Mouse (Mus musculus) hindbrain, embryonic 12.5 days (tissue): ENCODE measurements at regions not wholly inside any gene's neighbourhood (a gene's known extent, or its start where the extent isn't known, plus 50 kb on each side); places are given as distances from the start of the nearest gene placed in this dataset.

Experiments used
- ATAC-seq: fragments of 200-750 bp; cut with Nextera tagmentation; 2 replicates; pipeline ENCODE4 v1.8.0; 2017; ENCODE audit warnings: moderate TSS enrichment; ENCODE audit not compliant: low FRiP score
- H3K27ac ChIP-seq: fragments of 300-500 bp; sonication (generic); 2 replicates; pipeline ENCODE4 v1.5.1; 2016; ENCODE audit warnings: mild to moderate bottlenecking
- H3K27me3 ChIP-seq: fragments of 300-500 bp; sonication (generic); 2 replicates; pipeline ENCODE4 v1.6.1; 2016; ENCODE audit warnings: mild to moderate bottlenecking
- H3K36me3 ChIP-seq: fragments of 300-500 bp; sonication (generic); 2 replicates; pipeline ENCODE4 v1.6.1; 2016; ENCODE audit warnings: mild to moderate bottlenecking
- H3K4me1 ChIP-seq: fragments of 300-500 bp; sonication (generic); 2 replicates; pipeline ENCODE4 v1.6.1; 2016
- H3K4me2 ChIP-seq: fragments of 300-500 bp; sonication (generic); replicated peaks from 2 replicates; pipeline ENCODE4 v1.6.1; 2016; ENCODE audit warnings: mild to moderate bottlenecking
- H3K4me3 ChIP-seq: fragments of 300-500 bp; sonication (generic); 2 replicates; pipeline ENCODE4 v1.5.1; 2016; ENCODE audit warnings: mild to moderate bottlenecking
- H3K9ac ChIP-seq: fragments of 300-500 bp; sonication (generic); 2 replicates; pipeline ENCODE4 v1.6.1; 2016; ENCODE audit warnings: mild to moderate bottlenecking, moderate library complexity
- H3K9me3 ChIP-seq: fragments of 300-500 bp; sonication (generic); replicated peaks from 2 replicates; pipeline ENCODE4 v1.6.1; 2016; ENCODE audit warnings: mild to moderate bottlenecking
- WGBS: fragments of 180-500 bp; shearing (Covaris S2); methylation state at CpG from one replicate; pipeline ENCODE4 v1.1.7; 2016; 5-methylcytosine and 5-hydroxymethylcytosine counted together

DNA sequence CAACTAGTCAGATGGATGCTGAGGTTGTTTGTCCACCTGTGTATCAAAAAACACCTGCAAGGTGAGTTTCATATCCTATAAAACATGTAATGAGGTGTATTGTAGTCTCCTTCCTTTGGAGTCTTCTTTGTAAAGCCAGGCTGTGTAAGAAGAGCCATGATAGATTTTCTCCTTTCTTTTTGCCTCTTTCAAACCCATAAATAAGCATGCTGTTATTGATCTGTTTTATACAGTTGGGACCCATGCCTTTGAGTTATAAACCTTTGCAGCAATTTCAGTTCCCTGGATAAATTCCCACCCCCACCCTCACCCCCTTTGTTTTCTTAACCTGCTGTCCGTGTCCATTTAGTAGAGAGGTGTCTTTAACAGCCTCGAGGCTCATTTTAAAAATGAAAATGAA is 131.0 kb upstream of the Rgs17 start:
- no peak overlapping the region for H3K4me2 ChIP-seq
- no peaks in the 10 kb centered on the region for H3K4me1 ChIP-seq
- no peaks in the 10 kb centered on the region; the same call in 1 of the 2 replicates for H3K9me3 ChIP-seq
- 80% methylated on average over 2 of the region's 2 CpGs for WGBS
- H3K4me3 ChIP-seq = no peak overlapping the region
- H3K36me3 ChIP-seq = no peaks in the 10 kb centered on the region
- H3K9ac ChIP-seq = no peak overlapping the region
- no peak overlapping the region for H3K27ac ChIP-seq
- no peaks in the 10 kb centered on the region for H3K27me3 ChIP-seq
- no peak for ATAC-seq

DNA sequence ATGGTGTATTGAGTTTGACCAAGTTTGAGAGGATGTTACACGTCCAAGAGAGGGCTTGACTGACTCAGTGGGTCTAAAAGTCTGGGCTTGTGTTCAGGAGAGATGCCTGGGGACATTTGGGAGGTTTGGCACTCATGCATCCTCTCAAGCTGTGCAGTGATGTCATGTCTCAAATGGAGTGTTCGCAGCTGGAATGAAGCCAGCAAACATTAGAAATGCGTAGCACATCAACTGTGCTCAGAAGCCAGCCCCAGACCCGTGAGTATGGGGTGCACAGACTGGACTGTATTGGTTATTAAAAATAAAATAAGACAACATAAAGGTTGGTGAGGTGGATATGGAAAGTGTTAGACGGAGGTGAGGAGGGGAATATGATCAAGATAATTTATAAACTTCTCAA is 121.2 kb upstream of the Rgs17 start:
- ATAC-seq = no peak
- 77% methylated on average over 5 of the region's 5 CpGs for WGBS
- H3K4me3 ChIP-seq = no peak overlapping the region

DNA sequence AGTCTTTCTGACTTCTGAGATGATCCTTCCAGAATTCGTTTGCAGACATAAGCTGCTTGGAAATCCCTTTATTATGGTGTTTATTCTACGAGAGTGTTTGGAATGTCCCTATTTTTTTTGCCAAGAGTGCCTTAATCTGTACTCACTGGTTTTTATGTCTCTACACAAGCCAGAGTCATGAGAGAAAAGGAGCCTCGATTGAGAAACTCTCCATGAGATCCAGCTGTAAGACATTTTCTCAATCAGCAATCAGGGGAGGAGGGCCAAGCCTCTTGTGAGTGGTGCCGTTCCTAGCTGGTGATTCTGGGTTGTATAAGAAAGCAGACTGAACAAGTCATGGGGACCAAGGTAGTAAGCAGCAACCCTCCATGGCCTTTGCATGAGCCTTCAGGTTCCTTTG is 117.6 kb upstream of the Rgs17 start:
- 68% methylated on average over 4 of the region's 4 CpGs for WGBS
- H3K4me1 ChIP-seq = no peaks in the 10 kb centered on the region
- H3K9me3 ChIP-seq = no peaks in the 10 kb centered on the region
- no peak overlapping the region for H3K9ac ChIP-seq
- H3K4me2 ChIP-seq = no peak overlapping the region
- H3K27ac ChIP-seq = no peak overlapping the region
- H3K4me3 ChIP-seq = no peak overlapping the region
- no peaks in the 10 kb centered on the region for H3K27me3 ChIP-seq
- ATAC-seq = no peak
- no peaks in the 10 kb centered on the region for H3K36me3 ChIP-seq

More for the DNA sequence above, 121.2 kb upstream of the Rgs17 start:
- Histone ChIP-seq H3K4me2 (no peak overlapping the region), H3K27me3 (no peaks in the 10 kb centered on the region), H3K9me3 (no peaks in the 10 kb centered on the region), H3K36me3 (no peaks in the 10 kb centered on the region), H3K27ac (no peak overlapping the region), H3K9ac (no peak overlapping the region), H3K4me1 (no peaks in the 10 kb centered on the region)

DNA sequence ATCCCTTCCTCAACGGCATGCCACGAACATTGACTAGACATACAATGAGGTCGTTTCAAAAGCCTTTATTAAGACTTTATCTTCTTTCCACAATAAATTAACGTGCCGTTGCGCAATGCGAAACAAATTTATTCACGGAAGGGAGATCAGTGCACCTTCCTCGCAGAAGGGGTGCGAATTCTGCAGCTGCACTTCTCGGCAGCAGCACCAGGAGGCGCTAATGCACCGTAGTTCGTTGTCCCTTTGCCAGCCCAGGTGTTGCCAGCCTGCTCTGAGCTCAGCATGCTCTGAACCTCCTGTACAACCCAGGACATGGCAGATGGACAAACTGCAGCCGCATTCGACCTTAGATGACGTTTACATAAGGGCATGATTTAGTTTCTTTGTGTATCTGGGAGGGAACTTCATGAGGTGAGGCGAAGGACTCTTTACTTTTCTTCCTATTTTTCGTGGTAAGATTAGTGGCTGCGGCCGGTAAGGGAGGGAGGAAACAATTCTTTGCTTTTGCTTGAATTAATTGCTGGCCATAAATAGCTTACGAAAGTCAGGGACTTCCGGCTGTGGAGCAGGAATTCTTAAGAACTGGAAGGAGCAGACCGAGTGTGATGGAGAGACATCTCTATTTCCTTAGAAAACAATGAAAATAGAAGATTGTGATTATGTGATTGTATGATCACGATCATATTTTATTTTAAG is 113.7 kb upstream of the Rgs17 start:
- Histone ChIP-seq H3K9ac (no peak overlapping the region), H3K27ac (no peak overlapping the region), H3K4me3 (no peak overlapping the region), H3K4me2 (0 out of 2 replicates have a peak overlapping the region, but pooled peaks have one; percentile 14), H3K36me3 (no peaks in the 10 kb centered on the region), H3K27me3 (no peaks in the 10 kb centered on the region), H3K4me1 (no peaks in the 10 kb centered on the region), H3K9me3 (no peaks in the 10 kb centered on the region)
- ATAC-seq = peak; percentile 83
- WGBS = 29% methylated on average over 25 of the region's 25 CpGs

DNA sequence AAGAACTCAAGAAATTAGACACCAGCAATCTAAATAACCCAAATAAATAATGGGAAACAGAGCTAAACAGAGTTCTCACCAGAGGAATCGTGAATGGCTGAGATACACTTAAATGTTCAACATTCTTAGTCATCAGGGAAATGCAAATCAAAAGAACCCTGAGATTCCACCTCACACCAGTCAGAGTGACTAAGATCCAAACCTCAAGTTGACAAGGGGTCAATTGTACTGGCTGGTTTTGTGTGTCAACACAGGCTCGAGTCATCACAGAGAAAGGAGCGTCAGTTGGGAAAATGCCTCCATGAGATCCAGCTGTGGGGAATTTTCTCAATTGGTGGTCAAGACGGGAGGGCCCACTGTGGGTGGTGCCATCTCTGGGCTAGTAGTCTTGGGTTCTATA is 110.3 kb upstream of the Rgs17 start:
- H3K9ac ChIP-seq = no peak overlapping the region
- no peaks in the 10 kb centered on the region for H3K27me3 ChIP-seq
- no peak overlapping the region for H3K4me2 ChIP-seq
- 65% methylated on average over 4 of the region's 4 CpGs for WGBS
- no peaks in the 10 kb centered on the region for H3K36me3 ChIP-seq
- ATAC-seq = no peak
- no peaks in the 10 kb centered on the region for H3K4me1 ChIP-seq
- no peak overlapping the region for H3K27ac ChIP-seq
- H3K4me3 ChIP-seq = no peak overlapping the region
- no peaks in the 10 kb centered on the region for H3K9me3 ChIP-seq

DNA sequence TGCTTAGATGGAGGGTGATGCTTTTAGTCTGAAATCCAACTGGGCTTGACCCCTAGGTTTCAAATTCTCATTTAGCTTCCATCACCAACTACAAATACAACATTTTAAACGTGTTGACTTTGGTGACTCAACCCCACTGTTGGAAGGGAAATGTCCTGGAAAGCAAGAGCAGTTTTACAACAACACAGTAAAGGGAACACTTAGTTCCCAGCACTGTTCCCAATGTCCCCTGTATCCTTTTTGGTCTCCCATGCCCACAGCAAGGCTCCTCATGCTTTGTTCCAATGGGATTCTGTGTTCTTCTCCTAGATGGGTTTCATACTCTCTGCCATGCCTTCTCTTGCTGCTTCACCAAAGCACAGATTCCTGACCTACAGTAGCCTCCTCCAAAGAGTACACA is 105.4 kb upstream of the Rgs17 start:
- WGBS = 43% methylated on average over 1 of the region's 1 CpGs
- no peak for ATAC-seq
- H3K36me3 ChIP-seq = no peaks in the 10 kb centered on the region

DNA sequence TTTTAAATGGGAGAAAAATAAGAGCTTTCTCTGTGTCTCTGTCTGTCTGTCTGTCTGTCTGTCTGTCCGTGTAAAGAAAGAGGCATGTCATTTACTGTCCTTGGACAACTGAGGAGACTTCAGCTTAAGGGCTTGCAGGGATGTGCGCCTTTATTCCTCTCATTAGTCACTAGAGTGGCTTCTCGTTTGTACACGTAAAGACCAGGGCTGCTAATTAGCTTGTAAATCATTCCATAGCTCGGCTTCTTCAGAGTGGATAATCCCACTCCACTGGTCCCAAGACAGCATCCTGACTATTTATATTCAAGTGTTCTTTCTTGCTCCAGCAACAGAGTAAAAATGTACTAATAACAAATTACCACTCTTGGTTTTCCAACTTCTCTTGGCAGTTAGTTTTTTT is 104.1 kb upstream of the Rgs17 start:
- no peak overlapping the region for H3K4me3 ChIP-seq
- H3K9ac ChIP-seq = no peak overlapping the region
- H3K27me3 ChIP-seq = no peaks in the 10 kb centered on the region
- no peak for ATAC-seq
- H3K9me3 ChIP-seq = no peaks in the 10 kb centered on the region
- no peak overlapping the region for H3K27ac ChIP-seq
- H3K4me1 ChIP-seq = no peaks in the 10 kb centered on the region
- H3K4me2 ChIP-seq = no peak overlapping the region
- H3K36me3 ChIP-seq = no peaks in the 10 kb centered on the region
- WGBS = 70% methylated on average over 5 of the region's 5 CpGs

More for the DNA sequence above, 105.4 kb upstream of the Rgs17 start:
- H3K27ac ChIP-seq = no peak overlapping the region
- no peak overlapping the region for H3K4me2 ChIP-seq
- no peaks in the 10 kb centered on the region for H3K27me3 ChIP-seq
- H3K4me1 ChIP-seq = no peaks in the 10 kb centered on the region
- no peak overlapping the region for H3K4me3 ChIP-seq
- no peaks in the 10 kb centered on the region for H3K9me3 ChIP-seq
- H3K9ac ChIP-seq = no peak overlapping the region

DNA sequence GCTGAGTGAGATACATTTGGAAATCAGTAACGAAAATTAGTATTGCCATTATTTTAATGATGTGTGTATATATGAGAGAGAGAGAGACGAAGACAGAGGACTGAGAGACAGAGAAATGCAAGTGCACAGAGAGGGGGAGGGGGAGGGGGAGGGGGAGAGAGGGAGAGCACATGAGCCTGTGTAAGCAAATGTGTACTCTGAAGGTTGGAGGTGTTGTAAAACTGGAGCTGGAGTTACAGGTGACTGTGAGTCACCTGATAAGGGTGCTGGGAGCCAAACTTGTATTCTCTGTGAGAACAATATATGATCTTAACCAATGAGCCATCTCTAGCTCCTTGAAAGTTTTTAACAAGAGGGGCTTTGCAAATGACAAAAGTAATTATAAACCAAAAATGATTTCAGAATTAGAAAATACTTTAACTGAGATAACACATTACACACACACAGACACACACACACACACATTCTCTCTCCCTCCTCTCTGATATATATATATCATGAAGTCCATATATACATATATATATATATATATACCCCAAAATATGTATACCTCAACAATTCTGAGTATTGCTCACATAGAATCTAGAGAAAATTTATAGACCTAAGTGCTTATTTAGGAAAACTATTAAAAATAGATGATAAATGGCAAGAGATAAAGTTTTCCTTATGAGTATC is 100.5 kb upstream of the Rgs17 start:
- no peak overlapping the region for H3K4me2 ChIP-seq

DNA sequence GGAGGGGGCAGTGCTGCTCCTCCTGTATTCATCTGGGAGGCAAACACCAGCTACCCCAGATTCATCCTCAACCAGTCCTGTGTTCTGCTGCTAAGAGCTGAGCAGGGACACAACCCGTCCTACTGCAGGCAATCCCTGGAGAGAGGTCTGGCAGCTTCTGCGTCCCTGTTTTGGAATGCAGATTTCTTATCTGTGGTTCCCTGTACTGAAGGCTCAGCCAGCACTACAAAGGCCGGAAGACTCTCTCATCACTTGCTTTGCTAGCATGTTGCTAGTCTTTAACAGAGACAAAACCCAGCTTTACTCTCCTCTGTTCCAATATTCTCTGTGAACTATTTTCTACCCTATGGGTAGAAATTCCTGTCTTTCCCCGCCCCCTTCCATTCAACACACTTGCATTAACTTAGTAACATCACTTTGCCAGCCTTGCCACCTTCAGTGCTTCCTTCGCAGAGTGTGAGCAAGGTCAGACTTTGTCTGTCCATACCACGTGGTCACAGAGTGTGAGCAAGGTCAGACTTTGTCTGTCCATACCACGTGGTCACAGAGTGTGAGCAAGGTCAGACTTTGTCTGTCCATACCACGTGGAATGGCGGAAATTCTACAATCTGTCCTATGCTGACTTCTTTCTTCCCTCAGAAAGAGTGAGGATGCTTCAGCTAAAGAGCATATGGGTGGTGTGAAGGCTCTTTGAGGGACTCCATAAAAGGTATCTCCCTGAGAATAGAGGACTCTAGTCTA is 98.9 kb upstream of the Rgs17 start:
- 62% methylated on average over 9 of the region's 9 CpGs for WGBS
- no peak for ATAC-seq

More for the DNA sequence above, 100.5 kb upstream of the Rgs17 start:
- WGBS = 78% methylated on average over 2 of the region's 2 CpGs
- no peak overlapping the region for H3K27ac ChIP-seq
- H3K36me3 ChIP-seq = no peaks in the 10 kb centered on the region
- no peak overlapping the region for H3K4me3 ChIP-seq
- H3K27me3 ChIP-seq = no peaks in the 10 kb centered on the region
- no peaks in the 10 kb centered on the region for H3K9me3 ChIP-seq
- no peak overlapping the region for H3K9ac ChIP-seq
- no peak for ATAC-seq
- no peaks in the 10 kb centered on the region for H3K4me1 ChIP-seq

DNA sequence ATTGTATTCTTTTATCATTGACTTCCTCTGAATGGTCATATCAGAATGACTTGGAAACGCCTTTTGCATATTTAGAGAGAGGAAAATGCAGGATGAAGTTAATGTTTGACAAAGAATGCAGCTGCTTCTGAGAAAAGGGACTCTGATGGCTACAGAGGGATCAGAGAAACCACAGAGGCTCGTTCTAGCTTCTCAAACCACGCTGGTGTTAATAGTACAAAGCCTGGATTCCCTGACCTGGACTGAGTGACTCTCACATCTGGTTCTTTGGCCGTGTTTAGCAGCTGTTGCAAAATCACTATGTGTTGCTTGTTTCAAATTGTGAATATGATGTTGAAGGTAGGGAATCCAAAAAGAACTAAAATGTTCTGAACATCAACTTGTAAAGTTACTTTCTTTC is 91.5 kb upstream of the Rgs17 start:
- Histone ChIP-seq H3K27me3 (no peaks in the 10 kb centered on the region), H3K4me3 (no peak overlapping the region), H3K4me1 (no peaks in the 10 kb centered on the region), H3K9ac (no peak overlapping the region), H3K4me2 (no peak overlapping the region), H3K27ac (no peak overlapping the region), H3K9me3 (no peaks in the 10 kb centered on the region), H3K36me3 (no peaks in the 10 kb centered on the region)
- ATAC-seq = no peak
- 79% methylated on average over 4 of the region's 4 CpGs for WGBS

More for the DNA sequence above, 98.9 kb upstream of the Rgs17 start:
- no peak overlapping the region for H3K4me3 ChIP-seq
- no peaks in the 10 kb centered on the region for H3K27me3 ChIP-seq
- H3K36me3 ChIP-seq = no peaks in the 10 kb centered on the region
- no peak overlapping the region for H3K4me2 ChIP-seq
- no peaks in the 10 kb centered on the region for H3K9me3 ChIP-seq
- no peak overlapping the region for H3K27ac ChIP-seq
- H3K9ac ChIP-seq = no peak overlapping the region
- H3K4me1 ChIP-seq = no peaks in the 10 kb centered on the region

DNA sequence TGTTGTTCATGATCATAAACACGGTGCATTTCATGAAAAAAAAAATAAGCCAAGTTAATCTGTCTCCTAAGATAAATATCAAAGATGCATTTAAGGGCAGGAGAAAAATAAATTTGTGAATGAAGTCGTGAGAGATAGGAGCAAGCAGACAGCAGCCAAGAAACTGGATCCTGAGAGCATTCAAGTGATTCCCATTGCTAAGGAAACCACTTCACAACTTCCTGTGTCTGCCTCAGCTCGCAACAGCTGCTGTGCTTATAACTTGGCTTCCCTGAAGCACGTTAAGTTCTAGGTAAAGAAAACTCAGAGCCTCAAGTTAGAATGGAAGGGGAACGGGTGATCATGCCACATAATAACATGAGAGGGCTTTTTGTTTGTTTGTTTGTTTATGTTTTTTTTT is 89.3 kb upstream of the Rgs17 start:
- 77% methylated on average over 5 of the region's 5 CpGs for WGBS

DNA sequence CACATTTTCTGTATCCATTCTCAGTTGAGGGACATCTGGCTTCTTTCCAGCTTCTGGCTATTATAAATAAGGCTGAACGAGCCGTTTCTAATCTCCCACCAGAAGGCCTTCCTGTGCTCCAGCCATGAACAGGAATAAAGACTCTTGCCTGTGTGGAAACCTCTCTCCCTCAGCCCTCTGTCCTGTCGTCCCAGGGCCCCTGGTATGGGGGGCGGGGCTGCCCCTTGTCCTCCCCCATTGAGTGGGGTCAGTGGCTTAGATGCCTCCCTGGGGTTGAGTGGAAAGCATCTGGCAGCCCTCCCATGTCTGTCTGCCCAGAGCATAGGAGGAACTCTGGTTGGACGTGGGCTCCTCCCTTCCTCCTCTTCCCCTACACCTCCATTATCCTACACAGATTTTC is 88.8 kb upstream of the Rgs17 start:
- Histone ChIP-seq H3K9me3 (no peaks in the 10 kb centered on the region), H3K36me3 (no peaks in the 10 kb centered on the region), H3K27ac (no peak overlapping the region), H3K27me3 (no peaks in the 10 kb centered on the region), H3K9ac (no peak overlapping the region), H3K4me1 (no peaks in the 10 kb centered on the region), H3K4me2 (no peak overlapping the region), H3K4me3 (no peak overlapping the region)
- 48% methylated on average over 5 of the region's 5 CpGs for WGBS
- ATAC-seq = no peak

More for the DNA sequence above, 89.3 kb upstream of the Rgs17 start:
- H3K36me3 ChIP-seq = no peaks in the 10 kb centered on the region
- no peak overlapping the region for H3K4me3 ChIP-seq
- no peak overlapping the region for H3K4me2 ChIP-seq
- H3K9me3 ChIP-seq = no peaks in the 10 kb centered on the region
- no peak overlapping the region for H3K9ac ChIP-seq
- no peaks in the 10 kb centered on the region for H3K27me3 ChIP-seq
- ATAC-seq = no peak
- H3K4me1 ChIP-seq = no peaks in the 10 kb centered on the region
- no peak overlapping the region for H3K27ac ChIP-seq
